Mouse (Mus musculus) megakaryocyte-erythroid progenitor cell, adult 5-6 weeks (primary cell): ENCODE measurements around the gene Itgav. TPM values are rescaled to one million over a fixed set of nuclear protein-coding genes. Genes with fewer than 3 reads are reported as not detected.

Source experiments
- ATAC-seq: replicated peaks from 2 replicates; pipeline ENCODE4 v1.8.0; 2016; ENCODE audit warnings: mild to moderate bottlenecking, inconsistent platforms; ENCODE audit not compliant: severe bottlenecking, poor library complexity, low FRiP score, low TSS enrichment
- total RNA-seq, 2 experiments: library from RNA; stranded (forward) in 1 of 2; stranded (reverse) in 1 of 2; fragments of 200-1000, 215-1000 nt in 1 of 2; fragments of >200 nt in 1 of 2; fragmentation: Nextera tagmentation in 1 of 2; gene quantifications; 2 replicates each; pipeline ENCODE4 v1.2.3; 2014 to 2017

The Itgav gene
- total RNA-seq, 2 experiments from 2014 or later: 8.1 to 42.0 TPM

- no peak for ATAC-seq
Observed at GRCm38 (mm10) chr2:83740601-83741031, 16.4 kb downstream of the Itgav start.

DNA sequence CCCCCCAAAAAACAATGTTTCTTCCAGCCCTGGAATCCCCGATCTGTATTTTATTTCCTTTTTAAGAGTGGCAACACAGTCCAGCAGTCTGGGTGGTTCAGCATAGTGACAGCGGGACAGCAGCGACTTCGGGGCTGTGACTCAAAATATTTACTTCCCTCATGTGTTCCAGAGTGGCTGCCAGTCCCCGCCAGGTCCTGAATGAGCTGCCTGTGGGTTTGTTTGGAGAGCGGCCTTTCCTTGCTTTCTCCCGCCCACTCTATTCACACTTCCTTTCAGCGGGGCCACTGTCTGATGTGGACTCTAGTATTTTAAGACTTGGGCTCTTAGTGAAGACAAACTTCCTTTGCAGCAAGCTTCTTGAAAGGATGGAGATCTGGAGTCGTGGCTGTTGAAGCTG lies 18.0 kb downstream of the Itgav start:
- ATAC-seq: 0 out of 2 replicates have a peak, but pooled peaks have one; percentile 42

- no peak for ATAC-seq
Observed at GRCm38 (mm10) chr2:83742836-83743235, 18.6 kb downstream of the Itgav start.

- ATAC-seq: no peak
Observed at GRCm38 (mm10) chr2:83744276-83744952, 20.2 kb downstream of the Itgav start.

DNA sequence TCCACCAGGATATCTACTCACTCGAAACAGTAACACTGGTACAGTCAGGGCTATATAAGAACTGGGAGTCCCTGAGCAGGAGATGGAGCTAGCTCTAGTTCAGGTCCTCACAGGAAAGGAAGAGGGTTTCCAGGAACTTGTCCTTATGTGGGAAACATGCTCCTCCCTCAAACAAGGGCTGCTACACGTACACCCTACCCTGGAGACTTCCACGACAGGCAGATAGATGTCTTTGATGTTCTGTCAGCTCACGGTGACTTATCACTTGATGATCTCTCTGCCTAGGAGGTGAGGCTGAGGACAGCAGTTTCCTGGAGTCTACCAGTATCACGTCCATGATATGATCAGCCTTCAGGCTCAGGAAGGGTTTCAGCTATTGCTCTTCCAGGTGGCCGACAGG lies 21.1 kb downstream of the Itgav start:
- ATAC-seq: no peak

- ATAC-seq: no peak
Observed at GRCm38 (mm10) chr2:83748581-83749118, 24.5 kb downstream of the Itgav start.

DNA sequence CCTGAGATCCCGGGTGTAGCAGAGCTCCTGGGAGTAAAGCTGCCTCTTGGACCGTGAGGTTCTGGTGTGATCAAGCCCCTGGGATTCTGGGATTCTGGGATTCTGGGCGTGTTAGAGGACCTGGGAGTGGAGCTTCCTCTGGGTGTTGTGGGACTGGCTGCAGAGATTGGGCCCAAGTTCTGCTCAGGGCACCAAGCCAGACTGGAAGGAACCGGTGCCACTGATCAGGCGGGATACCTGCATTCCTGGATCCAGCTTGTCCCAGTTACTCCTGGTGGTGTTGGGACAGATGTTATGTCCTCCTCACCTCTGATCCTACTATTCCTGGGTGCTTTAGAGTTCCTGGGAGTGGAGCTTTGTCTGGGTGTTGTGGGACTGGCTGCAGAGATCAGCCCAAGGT lies 28.8 kb downstream of the Itgav start:
- ATAC-seq: no peak

DNA sequence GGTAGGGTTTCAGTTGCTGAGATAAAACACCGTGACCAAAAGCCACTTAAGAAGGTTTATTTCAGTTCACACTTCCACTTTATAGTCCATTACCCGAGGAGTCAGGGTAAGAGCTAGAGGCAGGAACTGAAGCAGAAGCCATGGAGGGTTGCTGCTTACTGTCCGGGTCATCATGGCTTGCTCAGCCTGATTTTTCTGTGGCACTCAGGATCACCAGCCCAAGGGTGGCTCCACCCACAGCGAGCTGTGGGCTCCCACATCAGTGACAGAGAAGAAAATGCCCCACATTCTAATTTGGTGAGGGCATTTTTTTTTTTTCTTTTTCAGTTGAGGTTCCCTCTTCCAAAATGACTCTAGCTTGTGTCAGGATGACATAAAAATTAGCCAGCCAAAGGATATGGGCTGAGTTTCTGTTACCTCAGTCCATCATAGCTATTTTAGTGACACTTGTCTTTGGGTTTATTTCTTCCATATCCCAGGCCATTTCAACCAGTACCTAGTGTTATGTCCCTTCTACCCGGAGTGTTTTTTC lies 30.2 kb downstream of the Itgav start:
- no peak for ATAC-seq

GRCm38 (mm10) chr2:83758606-83759215 lies 34.5 kb downstream of the Itgav start:
- ATAC-seq: no peak

- ATAC-seq: peak; percentile 34
Observed at GRCm38 (mm10) chr2:83759216-83759648, 35.0 kb downstream of the Itgav start.

DNA sequence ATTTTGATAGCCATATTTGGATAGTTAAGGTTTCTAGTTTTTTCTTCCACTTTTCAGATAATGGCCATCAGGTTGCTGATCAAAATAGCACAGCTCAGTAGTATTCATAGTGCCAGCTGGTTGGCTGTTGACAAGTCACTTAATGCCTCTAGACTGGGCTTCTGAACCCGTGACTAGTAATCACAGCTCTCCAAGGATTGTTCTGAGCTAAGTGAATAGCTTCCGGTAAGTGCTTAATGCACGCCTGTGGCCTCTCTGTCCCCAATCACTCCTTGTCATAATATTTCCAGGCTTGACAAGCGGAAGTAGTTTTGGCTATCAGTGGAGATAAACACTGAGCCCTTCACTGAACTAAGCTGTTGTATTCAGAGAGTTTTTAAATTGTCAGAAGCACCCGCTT lies 35.5 kb downstream of the Itgav start:
- ATAC-seq: peak; percentile 50

DNA sequence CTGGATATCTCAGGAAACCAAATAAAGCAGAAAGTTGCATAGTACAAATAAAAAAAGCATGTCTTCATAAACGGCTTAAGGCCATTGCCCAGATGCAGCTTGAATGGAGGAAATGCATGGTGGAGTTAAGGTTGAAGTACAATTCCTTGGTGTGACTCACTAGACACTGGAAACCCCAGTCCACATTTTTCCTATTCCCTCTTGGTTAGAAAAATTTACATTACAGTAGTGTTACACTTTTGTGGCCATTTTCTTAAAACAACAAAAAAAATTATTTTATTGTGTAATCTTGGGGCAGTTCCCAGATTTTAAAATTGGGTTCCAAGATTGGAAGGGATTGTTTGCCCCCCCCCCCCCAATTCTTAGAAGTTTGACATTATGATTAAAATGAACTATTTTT lies 35.9 kb downstream of the Itgav start:
- no peak for ATAC-seq

GRCm38 (mm10) chr2:83761506-83761905 lies 37.3 kb downstream of the Itgav start:
- ATAC-seq: no peak

DNA sequence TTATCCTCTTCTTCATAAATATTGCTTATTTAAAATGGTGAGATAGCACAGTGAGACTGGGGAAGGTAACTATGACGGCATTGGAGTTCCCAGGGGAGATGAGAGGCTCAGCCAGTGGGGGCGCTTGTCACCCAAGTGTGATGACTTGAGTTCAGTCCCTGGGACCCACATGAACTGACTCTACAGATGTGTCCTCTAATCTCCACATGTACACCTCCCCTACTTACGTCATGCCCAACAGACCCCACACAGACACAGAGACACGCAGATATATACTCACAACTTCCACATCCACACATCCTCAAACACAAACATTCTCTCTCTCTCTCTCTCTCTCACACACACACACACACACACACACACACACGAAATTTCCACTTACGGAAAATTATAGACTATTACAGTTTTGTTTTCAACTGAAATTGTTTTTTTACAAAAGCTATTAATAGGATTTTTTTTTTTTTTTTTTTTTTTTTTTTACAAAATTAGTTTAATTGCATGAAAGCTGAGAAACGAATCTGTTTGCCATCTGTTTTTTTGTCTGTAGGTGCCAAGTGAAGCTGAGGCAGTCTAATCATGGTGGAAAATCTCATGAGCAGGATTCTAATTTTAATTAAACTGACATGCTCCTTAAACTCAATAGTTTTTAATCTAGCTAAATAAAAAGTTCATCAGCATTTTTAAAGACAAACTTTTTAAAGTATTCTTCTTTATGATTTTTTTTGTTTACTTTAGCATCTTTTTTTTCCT lies 38.1 kb downstream of the Itgav start:
- ATAC-seq: no peak

DNA sequence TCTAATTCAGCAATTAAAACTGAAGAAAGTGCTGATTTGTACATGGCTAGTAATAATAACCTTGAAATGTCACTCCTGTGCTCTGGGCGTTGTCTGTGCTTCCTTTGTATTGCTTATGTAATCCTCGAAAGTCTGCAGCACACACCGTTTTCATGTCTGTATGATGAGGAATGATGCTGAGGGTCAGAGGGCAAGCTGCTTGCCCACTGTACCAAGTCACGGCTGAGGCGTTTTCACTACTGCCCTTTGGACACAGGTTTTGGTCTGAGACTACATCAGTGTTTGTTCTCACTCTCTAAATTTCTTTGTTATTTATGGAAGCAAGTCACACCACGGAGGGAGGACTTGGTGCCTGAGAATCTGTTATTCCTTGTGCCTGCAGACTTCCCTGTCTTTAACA lies 41.9 kb downstream of the Itgav start:
- no peak for ATAC-seq

DNA sequence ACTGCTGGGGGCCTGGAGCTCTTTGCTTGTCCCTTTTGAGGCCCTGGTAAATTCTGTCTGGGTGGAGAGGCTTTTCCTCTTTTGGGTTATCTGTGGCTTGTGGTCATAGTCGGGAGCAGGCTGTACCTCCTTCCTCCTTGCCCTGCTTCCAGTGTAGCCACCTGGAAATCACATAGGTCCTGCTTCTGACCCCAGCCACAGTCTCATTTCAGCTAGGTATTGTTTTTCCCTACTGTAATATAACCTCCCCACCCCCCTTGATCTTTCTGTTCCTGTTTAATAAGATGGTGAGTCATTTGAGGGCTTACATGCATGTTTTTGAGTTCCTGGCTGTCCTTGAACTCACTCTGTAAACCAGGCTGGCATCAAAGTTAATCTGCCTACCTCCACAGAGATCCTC lies 42.7 kb downstream of the Itgav start:
- no peak for ATAC-seq

DNA sequence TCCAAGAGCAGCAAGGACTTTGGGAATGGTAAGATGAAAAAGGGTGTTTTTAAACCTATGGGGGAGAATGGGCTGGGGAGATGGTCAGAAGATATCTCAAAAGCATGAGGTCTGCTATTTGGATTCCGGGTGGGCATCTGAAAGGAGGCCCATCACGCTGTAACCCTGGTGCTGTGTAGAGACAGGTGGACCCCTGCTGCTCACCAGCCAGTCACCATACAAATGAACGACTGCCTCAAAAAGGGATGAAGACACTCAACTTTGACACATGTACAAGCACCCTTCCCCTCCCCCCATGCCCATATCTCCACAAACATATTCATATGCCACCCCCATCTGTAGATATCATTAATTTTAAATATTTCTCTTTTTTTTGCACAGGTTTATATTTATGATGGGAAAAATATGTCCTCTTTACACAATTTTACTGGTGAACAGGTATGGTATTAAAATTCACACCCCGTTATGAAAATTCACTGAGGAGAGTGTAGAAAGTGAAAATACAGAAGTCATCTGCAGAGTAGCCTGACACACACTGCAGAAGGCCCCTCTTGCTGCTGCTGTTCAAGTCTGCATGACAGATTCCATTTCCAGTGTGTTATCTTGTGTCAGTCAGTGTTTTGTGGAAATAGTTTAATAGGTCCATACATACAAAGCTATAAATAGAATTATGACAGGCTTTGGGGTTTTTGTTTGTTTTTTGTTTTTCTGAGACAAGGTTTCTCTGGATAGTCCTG lies 44.3 kb downstream of the Itgav start:
- peak; percentile 51 for ATAC-seq

GRCm38 (mm10) chr2:83771155-83771812 lies 47.1 kb downstream of the Itgav start:
- ATAC-seq: peak; percentile 91
